Mouse (Mus musculus) spleen, postnatal 14 days (tissue): ENCODE data around the gene Tenm3.

Experiments used
- DNase-seq, 2 experiments: peaks; one replicate each; pipeline ENCODE4 v3.0.0; 2021 to 2022; ENCODE audit warnings: low spot score in 2 of 2

Tenm3 gene

GRCm38 (mm10) chr8:48450397-48451246, 393.1 kb downstream of the Tenm3 start:
- DNase-seq, result no peak

DNA sequence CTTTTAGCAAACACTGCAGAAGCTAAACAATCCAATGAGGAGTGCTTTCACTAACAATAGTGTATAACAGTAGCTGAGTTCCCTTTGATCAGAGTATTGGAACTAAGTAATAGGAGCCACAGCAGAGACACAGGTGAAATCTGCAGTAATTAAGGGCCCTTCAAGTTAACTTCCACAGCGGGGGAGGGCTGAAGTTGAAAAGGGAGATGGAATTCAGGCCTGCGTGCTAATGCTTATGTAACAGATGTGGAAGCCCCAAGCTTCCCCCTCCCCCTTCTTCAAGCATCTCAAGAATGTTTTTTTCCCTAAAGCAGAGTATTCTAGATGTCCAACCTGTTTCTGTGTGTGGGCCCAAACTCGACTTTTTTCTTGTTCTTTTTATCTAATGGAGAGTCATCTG, 394.1 kb downstream of the Tenm3 start:
- no peak for DNase-seq

DNA sequence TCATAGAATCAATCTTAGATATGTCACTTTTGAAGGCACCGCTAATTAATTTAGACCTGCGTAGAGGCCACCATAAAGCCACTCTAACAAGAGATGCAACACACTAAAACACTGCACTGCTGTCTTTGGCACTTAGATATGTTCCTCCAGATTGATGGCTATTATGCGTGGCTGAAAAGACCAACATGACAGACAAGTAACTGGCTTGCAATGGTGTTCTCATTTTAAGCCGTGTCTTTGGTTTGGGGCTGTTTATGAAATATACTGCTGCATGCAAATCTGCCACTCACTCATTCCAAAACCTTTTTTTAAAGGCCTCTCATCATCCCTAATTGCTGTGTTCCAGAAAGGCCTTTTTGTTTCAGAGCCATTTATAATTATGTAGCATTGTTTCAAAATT, 398.1 kb downstream of the Tenm3 start:
- no peak for DNase-seq

DNA sequence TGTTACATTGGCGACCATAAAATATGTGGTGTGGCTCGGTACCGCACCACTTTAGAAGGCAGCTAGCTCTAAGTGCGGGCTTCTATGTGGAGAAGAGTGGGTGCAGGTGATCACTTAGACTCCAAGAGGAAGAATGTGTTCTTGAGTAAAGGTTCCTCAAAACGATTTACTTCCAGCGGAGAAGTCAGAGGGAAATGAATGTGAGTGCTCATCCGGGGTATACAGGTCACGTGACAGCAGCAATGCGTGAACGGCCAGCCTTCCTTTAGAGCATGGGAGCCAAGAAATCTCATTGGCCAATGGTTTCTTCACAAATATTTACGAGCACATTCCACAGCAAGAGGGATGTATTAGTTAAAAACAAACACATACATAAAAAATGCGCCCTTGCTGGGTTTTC, 404.3 kb downstream of the Tenm3 start:
- no peak for DNase-seq

DNA sequence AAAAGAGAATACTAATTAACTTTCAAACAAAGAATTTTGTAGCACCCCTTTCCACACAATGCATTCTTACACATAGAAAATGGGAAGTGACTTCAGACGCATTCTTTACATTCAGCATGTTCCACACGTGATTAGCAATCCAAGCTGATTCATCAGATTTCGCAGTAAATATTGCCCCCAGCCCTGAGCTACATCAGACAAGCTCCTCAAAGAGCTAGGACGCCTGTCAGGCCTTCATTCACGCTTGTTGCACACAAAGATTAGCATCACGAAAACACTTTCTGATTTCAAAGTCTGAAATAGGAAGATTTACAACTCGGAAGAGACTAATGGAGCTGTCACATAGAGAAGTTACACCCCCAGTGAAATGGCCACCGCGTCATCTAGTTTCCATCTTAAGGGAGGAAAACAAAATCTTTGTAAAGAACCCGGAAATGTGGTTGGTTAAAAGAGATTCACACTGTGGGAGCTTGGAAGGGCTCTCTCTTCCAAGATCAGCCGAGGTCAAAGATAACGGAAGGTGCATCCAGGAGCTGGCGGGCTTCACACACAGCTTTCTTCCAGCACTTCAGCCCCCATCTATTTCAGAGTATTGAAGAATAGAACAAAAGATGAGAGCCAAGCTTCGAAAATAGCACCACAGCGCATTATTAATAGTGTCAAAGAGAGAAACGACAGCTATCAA, 406.1 kb downstream of the Tenm3 start:
- no peak for DNase-seq

DNA sequence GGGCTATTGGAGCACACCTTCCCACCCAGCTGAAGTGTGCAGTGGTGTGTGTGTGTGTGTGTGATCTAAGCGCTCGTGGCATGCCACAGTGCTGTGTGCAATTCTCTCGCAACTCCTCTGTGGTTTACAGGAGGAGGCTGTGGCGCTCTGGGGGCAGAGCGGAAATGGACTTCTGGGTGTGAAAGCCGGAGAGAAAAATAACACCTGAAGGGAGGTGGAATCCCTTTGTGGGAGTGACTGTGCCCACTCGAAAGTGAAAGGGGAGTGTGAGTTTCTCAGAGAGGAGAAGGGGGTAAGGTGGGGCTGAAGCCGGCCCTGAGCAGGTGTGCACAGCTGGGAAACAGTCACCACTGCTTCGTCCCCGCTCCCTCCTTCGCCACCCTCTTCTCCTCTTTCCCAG, 418.6 kb downstream of the Tenm3 start:
- DNase-seq, result no peak

- DNase-seq, result no peak
Observed at GRCm38 (mm10) chr8:48417714-48418113, 426.0 kb downstream of the Tenm3 start.

GRCm38 (mm10) chr8:48410916-48411315, 432.8 kb downstream of the Tenm3 start:
- no peak for DNase-seq

GRCm38 (mm10) chr8:48400572-48400972, 443.2 kb downstream of the Tenm3 start:
- DNase-seq, result no peak

- no peak for DNase-seq
Observed at GRCm38 (mm10) chr8:48385833-48386232, 457.9 kb downstream of the Tenm3 start.

DNA sequence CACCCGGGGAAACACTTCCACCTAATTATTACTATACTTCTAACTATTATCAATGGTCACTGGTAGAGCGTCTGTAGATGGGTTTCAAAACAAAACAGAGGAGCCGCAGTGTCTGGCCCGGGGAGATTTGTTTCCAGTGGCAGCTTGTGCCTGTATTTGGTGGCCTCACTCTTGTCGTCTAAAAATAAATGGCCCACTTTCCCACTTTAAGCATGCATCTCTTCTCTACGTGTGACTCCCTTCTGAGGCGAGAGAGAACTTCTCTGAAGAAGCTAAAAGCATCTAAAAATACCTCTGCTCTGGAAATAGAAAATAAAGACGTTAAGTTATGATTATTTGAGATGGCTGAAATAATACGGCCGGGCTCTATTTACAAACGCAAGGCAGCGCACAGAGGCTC, 463.7 kb downstream of the Tenm3 start:
- DNase-seq, result no peak

- DNase-seq, result no peak
Observed at GRCm38 (mm10) chr8:48376774-48377173, 467.0 kb downstream of the Tenm3 start.

GRCm38 (mm10) chr8:48375183-48375582, 468.6 kb downstream of the Tenm3 start:
- no peak for DNase-seq

DNA sequence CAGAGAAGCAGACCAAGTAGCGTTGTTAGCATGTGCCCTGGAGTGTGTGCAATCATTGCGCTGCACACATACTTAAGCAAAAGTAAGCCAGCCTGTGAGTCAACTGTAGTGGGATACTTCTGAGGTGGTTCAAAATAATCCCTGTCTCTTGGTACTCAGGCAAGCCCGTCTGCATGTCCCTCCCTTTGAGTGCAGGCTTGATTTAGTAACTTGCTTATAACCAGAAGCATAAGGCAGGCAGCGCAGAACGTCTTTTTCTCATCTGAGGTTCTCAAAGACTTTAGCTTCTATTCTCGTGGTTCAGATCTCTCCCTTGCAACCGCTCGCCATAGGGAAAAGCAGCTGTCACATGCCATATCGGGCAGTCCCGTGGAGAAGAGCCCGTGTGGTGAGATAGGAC, 470.3 kb downstream of the Tenm3 start:
- DNase-seq, result no peak

DNA sequence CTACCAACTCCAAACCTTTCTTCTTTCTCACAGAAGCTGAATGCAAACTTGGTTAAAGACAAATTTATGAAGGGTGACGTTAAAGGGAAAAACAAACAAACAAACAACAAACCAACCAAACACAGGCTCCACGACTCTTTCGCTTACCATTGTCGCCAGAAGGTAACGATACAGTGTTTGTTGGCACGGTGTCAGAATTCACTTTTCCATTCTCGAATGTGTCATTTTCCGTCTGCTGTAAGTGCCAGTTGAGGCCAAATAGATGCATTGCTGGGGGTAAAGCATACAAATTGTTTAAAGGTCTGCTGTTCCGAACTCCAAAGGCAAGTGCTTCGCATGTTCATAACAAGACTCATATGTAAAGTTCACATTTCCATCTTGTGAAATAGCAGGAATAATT, 476.6 kb downstream of the Tenm3 start:
- no peak for DNase-seq

DNA sequence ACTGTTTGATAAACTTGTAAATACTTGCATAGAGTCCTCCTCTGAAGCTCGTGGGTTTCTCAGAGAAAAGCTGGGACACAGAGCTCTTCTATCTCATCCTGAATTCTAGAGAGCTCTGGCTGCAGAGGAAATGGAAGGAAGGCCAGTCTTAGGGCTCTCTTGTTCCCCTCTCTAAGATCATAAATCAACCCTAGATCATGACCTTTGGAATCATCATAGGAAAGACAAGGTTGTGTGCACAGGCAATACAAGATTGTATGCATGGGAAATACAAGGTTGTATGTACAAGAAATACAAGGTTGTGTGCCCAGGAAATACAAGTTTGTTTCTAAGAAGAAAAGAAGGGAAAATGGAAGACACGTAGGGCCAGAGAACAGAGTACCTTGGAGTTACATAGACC, 486.9 kb downstream of the Tenm3 start:
- no peak for DNase-seq

- no peak for DNase-seq
Observed at GRCm38 (mm10) chr8:48353458-48353857, 490.3 kb downstream of the Tenm3 start.

DNA sequence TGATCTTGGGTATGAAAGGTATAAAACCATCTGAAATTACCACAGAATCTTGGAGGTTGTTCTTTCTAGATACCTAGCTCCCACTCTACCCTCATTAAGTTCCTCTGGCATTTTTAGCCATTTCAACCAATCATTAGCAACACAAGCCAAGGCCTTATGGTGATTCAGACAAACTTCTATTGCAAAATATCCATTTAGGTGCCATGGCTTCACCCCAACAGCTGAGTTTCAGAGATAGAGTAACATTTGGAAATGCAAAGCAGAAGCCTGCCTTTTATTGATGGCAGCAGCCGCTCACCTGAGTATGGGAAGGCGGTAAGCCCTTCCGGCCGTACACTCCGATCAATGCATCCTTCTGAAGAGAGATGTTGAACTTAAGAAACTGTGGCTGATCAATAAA, 494.9 kb downstream of the Tenm3 start:
- DNase-seq, result no peak

- DNase-seq, result no peak
Observed at GRCm38 (mm10) chr8:48348386-48348785, 495.4 kb downstream of the Tenm3 start.

- DNase-seq, result no peak
Observed at GRCm38 (mm10) chr8:48343067-48343420, 500.7 kb downstream of the Tenm3 start.

GRCm38 (mm10) chr8:48342321-48343066, 501.3 kb downstream of the Tenm3 start:
- no peak for DNase-seq

- no peak for DNase-seq
Observed at GRCm38 (mm10) chr8:48341692-48342091, 502.1 kb downstream of the Tenm3 start.

GRCm38 (mm10) chr8:48341276-48341675, 502.5 kb downstream of the Tenm3 start:
- DNase-seq, result no peak
